Mouse (Mus musculus): Measurements from ENCODE around the gene Dusp13. TPM values are rescaled to one million over a fixed set of nuclear protein-coding genes. Genes with fewer than 3 reads are reported as not detected.
A peak's percentile ranks its signal among the peaks of the same experiment; 100 is the strongest.

Gene Dusp13
- polyA plus RNA-seq, 1 experiment from 2014 or later, result not detected

DNA sequence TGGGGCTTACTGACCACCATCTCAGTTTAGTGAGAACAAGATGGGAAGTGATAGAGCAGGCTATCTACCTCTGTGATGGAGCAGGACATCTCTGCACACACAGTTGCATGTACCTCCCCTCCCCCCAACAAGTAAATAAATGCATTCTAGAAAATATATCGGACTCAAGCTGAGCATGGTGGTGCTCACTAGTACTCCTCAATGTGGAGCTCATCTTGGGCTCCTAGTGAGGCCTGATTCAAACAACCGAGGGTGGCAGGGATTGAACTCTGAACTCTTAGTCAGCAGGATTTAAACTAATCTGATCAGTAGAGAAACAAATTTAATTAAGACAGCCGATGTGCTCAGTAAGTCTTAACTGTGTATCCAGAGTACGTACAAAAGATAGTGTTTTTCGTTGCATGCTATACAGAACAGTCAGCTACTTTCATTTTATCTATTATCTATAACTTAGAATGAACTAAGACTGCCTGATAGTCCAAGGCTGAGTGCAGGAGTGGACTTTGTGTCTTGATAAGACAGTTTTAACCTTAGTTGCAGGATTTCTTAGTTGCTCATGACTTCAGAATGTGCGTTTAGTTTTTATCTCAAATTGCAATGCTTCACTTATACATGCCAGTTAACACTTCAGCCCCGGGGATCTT lies 14.9 kb upstream of the Dusp13 start:
- WGBS, result 74% methylated on average over 7 of the region's 7 CpGs
- peaks cover 26% of the 10 kb centered on the region for H3K4me1 ChIP-seq
- H3K36me3 ChIP-seq, result no peaks in the 10 kb centered on the region
- no peaks in the 10 kb centered on the region for H3K9me3 ChIP-seq (replicated peaks)
- H3K4me3 ChIP-seq, result no peak overlapping the region
- no peak overlapping the region for H3K27ac ChIP-seq (replicated peaks)
- no peaks in the 10 kb centered on the region for H3K27me3 ChIP-seq (ENCODE audit: low read depth, poor library complexity, severe bottlenecking)
- no peak for DNase-seq (ENCODE audit: low spot score)

DNA sequence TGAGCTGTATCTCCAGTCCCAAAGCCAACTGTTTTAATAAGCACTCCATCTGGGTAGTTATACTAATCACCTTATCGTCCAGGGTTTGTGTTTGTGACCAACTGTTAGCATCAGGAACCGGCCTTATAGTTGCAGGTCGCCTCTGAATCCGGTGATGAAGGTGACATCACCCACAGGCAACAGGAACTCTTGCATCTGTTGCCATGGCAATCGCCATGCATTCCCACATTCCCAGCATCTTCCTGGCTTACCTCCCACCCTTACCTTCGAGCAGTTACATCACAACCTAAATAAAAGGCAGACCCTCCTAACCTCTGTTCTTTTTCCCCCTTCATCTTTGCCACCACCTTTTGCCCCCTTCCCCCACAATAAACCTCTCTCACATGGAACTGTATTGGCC lies 13.7 kb upstream of the Dusp13 start:
- peaks cover 22% of the 10 kb centered on the region for H3K4me1 ChIP-seq
- H3K27me3 ChIP-seq (ENCODE audit: low read depth, poor library complexity, severe bottlenecking), result no peaks in the 10 kb centered on the region
- no peak for DNase-seq (ENCODE audit: low spot score)
- no peak overlapping the region for H3K27ac ChIP-seq (replicated peaks)
- no peaks in the 10 kb centered on the region for H3K36me3 ChIP-seq
- whole genome bisulfite sequencing, result 92% methylated on average over 6 of the region's 6 CpGs
- no peak overlapping the region for H3K4me3 ChIP-seq
- no peaks in the 10 kb centered on the region for H3K9me3 ChIP-seq (replicated peaks)

- Histone ChIP-seq H3K27me3 (ENCODE audit: low read depth, poor library complexity, severe bottlenecking) (no peaks in the 10 kb centered on the region), H3K27ac (replicated peaks) (no peak overlapping the region), H3K9me3 (replicated peaks) (no peaks in the 10 kb centered on the region), H3K4me1 (peaks cover 13% of the 10 kb centered on the region), H3K36me3 (no peaks in the 10 kb centered on the region), H3K4me3 (no peak overlapping the region)
- 91% methylated on average over 3 of the region's 3 CpGs for WGBS
- no peak for DNase-seq (ENCODE audit: low spot score)
Observed at GRCm38 (mm10) chr14:21763736-21764135, 12.8 kb upstream of the Dusp13 start.

- no peak for DNase-seq (ENCODE audit: low spot score)
- Histone ChIP-seq H3K4me1 (peaks cover 5% of the 10 kb centered on the region; the same call in 1 of the 2 replicates), H3K9me3 (replicated peaks) (no peaks in the 10 kb centered on the region), H3K27ac (replicated peaks) (no peak overlapping the region), H3K27me3 (ENCODE audit: low read depth, poor library complexity, severe bottlenecking) (no peaks in the 10 kb centered on the region), H3K36me3 (no peaks in the 10 kb centered on the region), H3K4me3 (no peak overlapping the region)
- WGBS, result 89% methylated on average over 9 of the region's 9 CpGs
Observed at GRCm38 (mm10) chr14:21761560-21761959, 10.6 kb upstream of the Dusp13 start.

DNA sequence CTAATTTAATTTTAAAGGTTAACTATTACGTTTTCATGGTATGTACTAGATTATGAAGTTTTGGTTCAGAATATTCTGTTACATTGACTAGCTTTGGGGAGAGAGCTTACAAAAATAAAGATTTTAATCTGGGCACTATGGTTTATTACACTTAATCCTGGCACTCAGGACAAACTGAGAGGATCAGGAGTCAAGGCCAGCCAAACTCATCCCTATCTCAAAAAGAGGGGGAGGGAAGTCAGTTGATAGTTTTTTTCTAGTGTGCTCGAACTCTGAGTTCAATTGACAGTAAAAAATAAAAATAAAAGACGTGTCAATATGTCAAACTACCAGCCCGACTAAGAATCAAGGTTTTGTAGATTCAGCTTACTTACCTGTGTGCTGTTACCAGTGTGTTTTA lies 2.4 kb upstream of the Dusp13 start:
- H3K27ac ChIP-seq (replicated peaks), result no peak overlapping the region
- H3K4me1 ChIP-seq, result peaks cover 20% of the 10 kb centered on the region
- no peak for DNase-seq (ENCODE audit: low spot score)
- H3K27me3 ChIP-seq (ENCODE audit: low read depth, poor library complexity, severe bottlenecking), result no peaks in the 10 kb centered on the region
- 85% methylated on average over 4 of the region's 4 CpGs for WGBS
- H3K36me3 ChIP-seq, result no peaks in the 10 kb centered on the region
- no peak overlapping the region for H3K4me3 ChIP-seq
- H3K9me3 ChIP-seq (replicated peaks), result no peaks in the 10 kb centered on the region

DNA sequence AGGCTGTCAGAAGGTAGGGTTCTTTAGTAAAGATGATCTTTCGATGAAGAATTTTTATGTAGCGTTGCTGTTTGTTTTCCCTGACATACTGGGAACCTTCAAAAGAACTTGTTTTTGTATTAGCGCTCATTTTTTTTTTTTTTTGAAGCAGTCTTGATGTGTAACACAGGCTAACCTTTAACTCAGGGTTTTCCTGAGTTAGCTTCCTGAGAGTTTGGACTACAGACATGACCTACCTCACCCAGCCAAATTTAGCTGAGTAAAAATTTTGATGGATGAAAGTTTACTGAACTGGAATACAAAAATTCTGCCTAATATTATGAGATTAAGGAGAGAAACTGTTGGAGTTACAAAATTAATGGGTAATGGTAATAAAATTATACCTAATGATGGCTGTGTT lies 1.4 kb upstream of the Dusp13 start:
- Histone ChIP-seq H3K27ac (replicated peaks) (no peak overlapping the region), H3K4me3 (no peak overlapping the region), H3K4me1 (peaks cover 20% of the 10 kb centered on the region), H3K9me3 (replicated peaks) (no peaks in the 10 kb centered on the region), H3K36me3 (no peaks in the 10 kb centered on the region), H3K27me3 (ENCODE audit: low read depth, poor library complexity, severe bottlenecking) (no peaks in the 10 kb centered on the region)
- DNase-seq (ENCODE audit: low spot score), result no peak
- 90% methylated on average over 3 of the region's 3 CpGs for WGBS

GRCm38 (mm10) chr14:21750008-21750880 lies 737 bp downstream of the Dusp13 start, which contains the start of gene Samd8:
Gene Samd8 (plus strand): TSS chr14:21750531.
- WGBS, result 7% methylated on average over 52 of the region's 52 CpGs
- H3K4me3 ChIP-seq, result peak within 1 kb of the TSS; percentile 98
- peak within 1 kb of the TSS; percentile 92 for H3K27ac ChIP-seq (replicated peaks)

DNA sequence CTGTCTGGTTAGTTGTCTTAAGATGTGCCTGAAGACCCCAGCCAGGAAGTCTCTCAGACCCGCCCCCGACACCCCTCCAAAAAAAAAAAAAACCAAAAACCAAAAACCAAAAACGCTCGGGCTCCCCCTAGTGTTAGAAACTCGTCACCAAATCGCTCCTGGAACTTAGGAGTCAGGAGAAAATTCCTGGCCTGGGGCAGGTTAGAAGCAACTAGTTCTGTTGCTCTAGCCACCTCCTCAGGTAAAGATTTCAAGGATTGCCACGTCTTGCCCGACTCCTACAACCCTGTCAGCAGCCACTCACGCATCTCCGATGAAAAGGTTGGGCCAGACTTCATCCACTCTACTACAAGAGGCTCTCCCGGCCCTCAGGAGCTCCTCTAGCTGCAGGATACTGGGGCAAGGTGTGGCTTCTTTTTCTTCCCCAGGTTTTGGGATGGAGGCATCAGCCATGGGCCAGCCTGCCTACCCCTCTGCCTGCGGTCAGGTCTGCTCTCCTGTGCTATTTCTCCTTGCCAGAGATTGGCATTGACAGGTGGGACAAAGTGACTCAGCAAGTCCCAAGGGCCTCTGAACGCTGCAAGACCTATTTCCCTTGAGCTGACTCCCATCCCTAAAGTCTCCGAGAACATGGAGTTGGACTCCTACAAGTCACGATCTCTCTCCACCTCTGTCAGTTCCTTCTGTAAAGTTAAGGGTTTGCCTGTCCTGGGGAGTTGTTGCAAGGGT lies 2.7 kb downstream of the Dusp13 start:
- DNase-seq (ENCODE audit: low spot score), result no peak
- no peaks in the 10 kb centered on the region for H3K27me3 ChIP-seq (ENCODE audit: low read depth, poor library complexity, severe bottlenecking)
- no peaks in the 10 kb centered on the region for H3K36me3 ChIP-seq
- WGBS, result 41% methylated on average over 15 of the region's 15 CpGs
- no peaks in the 10 kb centered on the region for H3K9me3 ChIP-seq (replicated peaks)
- H3K4me1 ChIP-seq, result peaks cover 20% of the 10 kb centered on the region
- no peak overlapping the region for H3K4me3 ChIP-seq
- no peak overlapping the region for H3K27ac ChIP-seq (replicated peaks)

More at GRCm38 (mm10) chr14:21750008-21750880, 737 bp downstream of the Dusp13 start, which contains the start of gene Samd8:
- Histone ChIP-seq H3K36me3 (no peaks in the 10 kb centered on the region), H3K27me3 (ENCODE audit: low read depth, poor library complexity, severe bottlenecking) (no peaks in the 10 kb centered on the region), H3K4me1 (peaks cover 20% of the 10 kb centered on the region), H3K9me3 (replicated peaks) (no peaks in the 10 kb centered on the region)
- DNase-seq (ENCODE audit: low spot score), result peak; percentile 90

DNA sequence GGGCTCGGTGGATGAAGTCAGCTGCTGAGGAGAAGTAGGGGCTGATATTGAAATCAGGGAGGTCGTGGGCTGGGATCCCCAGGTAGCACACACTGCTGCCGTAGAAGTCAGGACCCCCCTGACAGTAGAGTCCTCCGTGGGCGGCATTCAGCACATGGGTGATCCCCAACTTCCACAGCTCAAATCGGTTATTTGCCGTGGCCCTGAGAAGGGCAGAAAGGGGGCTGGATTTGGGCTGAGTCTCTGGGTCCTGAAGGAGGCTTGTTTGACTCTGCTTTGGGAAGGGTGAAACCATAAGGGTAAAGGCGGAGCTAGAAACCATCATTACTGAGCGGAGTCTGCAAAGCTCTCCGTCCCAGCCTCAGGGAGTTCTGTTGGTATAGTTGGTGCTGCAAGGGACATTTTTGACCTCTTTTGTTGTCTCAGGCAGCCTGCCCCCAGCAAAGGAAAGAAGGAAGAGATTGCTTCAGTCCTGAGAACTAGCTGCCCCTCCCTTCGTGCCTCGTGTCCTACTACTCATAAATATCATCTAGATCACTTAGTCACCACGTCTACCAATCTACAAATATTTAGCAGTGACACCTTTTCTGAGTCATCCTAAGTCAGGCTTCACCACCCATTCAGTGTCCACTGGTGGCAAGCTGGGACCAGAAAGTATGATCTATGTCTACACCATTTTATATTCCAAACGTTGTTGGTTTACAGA lies 3.4 kb downstream of the Dusp13 start:
- no peaks in the 10 kb centered on the region for H3K9me3 ChIP-seq (replicated peaks)
- H3K4me3 ChIP-seq, result no peak overlapping the region
- H3K27ac ChIP-seq (replicated peaks), result no peak overlapping the region
- peaks cover 20% of the 10 kb centered on the region for H3K4me1 ChIP-seq
- DNase-seq (ENCODE audit: low spot score), result no peak
- 0 out of 2 replicates have a peak, but pooled peaks cover 3% of the 10 kb centered on the region for H3K27me3 ChIP-seq (ENCODE audit: low read depth, poor library complexity, severe bottlenecking)
- H3K36me3 ChIP-seq, result no peaks in the 10 kb centered on the region
- WGBS, result 78% methylated on average over 14 of the region's 14 CpGs

DNA sequence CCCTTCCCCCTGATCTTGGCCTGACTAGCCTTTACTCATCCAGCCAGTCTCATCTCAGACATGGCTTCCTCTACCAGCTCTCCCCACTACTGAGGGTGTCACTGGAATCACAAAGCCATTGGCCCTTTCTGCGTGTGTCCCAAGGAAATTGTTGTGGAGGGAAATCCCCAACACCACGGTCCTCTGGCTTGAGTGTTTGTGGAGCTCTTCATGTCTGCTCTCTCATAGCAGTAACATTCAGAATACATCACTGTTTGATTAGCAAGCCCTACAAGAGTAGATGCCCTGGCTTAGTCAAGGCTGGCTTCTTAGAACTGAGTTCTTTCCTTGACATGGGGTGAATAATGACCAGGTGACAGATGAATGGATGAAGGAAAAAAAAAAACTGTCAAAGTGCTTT lies 4.1 kb downstream of the Dusp13 start:
- Histone ChIP-seq H3K27ac (replicated peaks) (no peak overlapping the region), H3K4me3 (no peak overlapping the region), H3K4me1 (peaks cover 14% of the 10 kb centered on the region), H3K27me3 (ENCODE audit: low read depth, poor library complexity, severe bottlenecking) (0 out of 2 replicates have a peak, but pooled peaks cover 4% of the 10 kb centered on the region), H3K36me3 (no peaks in the 10 kb centered on the region), H3K9me3 (replicated peaks) (no peaks in the 10 kb centered on the region)
- 93% methylated on average over 2 of the region's 2 CpGs for WGBS
- DNase-seq (ENCODE audit: low spot score), result no peak

DNA sequence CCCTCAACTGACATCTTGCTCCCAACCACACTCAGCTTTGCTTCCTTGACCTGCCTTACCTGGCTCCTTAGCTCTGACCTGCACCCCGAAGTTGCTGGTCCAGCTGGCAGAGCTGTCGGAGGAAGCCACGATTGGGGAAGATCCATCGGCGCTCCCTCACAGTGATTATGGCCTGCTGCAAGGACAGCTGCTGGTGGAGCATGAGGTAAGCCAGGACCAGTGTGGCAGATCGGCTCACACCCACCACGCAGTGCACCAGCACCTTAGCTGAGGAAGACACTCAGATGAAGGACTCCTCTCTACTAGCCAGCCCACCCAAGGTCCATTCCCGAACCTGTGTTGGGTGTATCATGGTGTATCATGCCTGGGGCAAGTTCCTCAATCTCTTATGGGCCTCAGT lies 4.7 kb downstream of the Dusp13 start:
- 0 out of 2 replicates have a peak, but pooled peaks cover 4% of the 10 kb centered on the region for H3K27me3 ChIP-seq (ENCODE audit: low read depth, poor library complexity, severe bottlenecking)
- H3K9me3 ChIP-seq (replicated peaks), result no peaks in the 10 kb centered on the region
- DNase-seq (ENCODE audit: low spot score), result no peak
- 87% methylated on average over 8 of the region's 8 CpGs for WGBS
- no peak overlapping the region for H3K4me3 ChIP-seq
- H3K4me1 ChIP-seq, result peaks cover 8% of the 10 kb centered on the region
- H3K36me3 ChIP-seq, result no peaks in the 10 kb centered on the region
- no peak overlapping the region for H3K27ac ChIP-seq (replicated peaks)

DNA sequence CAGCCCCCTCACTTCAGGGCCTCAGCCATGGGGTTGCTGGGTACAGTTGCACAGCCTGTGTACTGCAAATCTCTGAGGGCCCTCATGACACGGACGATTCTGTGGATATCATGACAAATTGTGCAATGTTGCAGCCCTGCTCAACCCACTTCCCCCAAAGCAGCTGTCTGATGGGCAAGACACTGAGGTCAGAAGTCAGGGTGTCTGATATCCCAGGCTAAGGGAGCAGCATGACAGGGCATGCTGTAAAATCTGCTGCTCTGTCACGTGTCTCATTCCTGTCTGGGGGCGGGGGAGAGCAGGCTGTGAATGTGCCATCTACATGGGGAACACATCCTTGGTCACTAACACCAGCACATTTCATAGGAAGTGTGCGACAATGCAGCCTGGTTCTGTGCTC lies 5.8 kb downstream of the Dusp13 start:
- 0 out of 2 replicates have a peak, but pooled peaks cover 4% of the 10 kb centered on the region for H3K27me3 ChIP-seq (ENCODE audit: low read depth, poor library complexity, severe bottlenecking)
- no peak overlapping the region for H3K27ac ChIP-seq (replicated peaks)
- no peak overlapping the region for H3K4me3 ChIP-seq
- H3K36me3 ChIP-seq, result no peaks in the 10 kb centered on the region
- no peak for DNase-seq (ENCODE audit: low spot score)
- H3K4me1 ChIP-seq, result peaks cover 3% of the 10 kb centered on the region; the same call in 1 of the 2 replicates
- H3K9me3 ChIP-seq (replicated peaks), result no peaks in the 10 kb centered on the region
- 72% methylated on average over 5 of the region's 5 CpGs for WGBS
